Mouse (Mus musculus): ENCODE results near the gene Htra3.

GRCm38 (mm10) chr5:35641961-35642584 lies 37.5 kb downstream of the Htra3 start:
- TF ChIP-seq CTCF (IDR thresholded peaks at IDR 0.05; ENCODE audit: low read depth) (no peak), EP300 (IDR thresholded peaks at IDR 0.05; ENCODE audit: low read depth) (no peak)

Measured in liver, postnatal 0 days (tissue).